Mouse (Mus musculus) heart, postnatal 14 days (tissue): Measurements from ENCODE around the gene Kcnj9. TPM values are rescaled to one million over a fixed set of nuclear protein-coding genes. Genes with fewer than 3 reads are reported as not detected.

Experiments
- DNase-seq, 2 experiments: peaks; one replicate each; pipeline ENCODE4 v3.0.0; 2021 to 2022
- intact Hi-C: fragments of 180-260 bp; cut with DNase I; formaldehyde crosslinking; loops from one replicate; pipeline ENCODE4 v1.15.1; 2025
- total RNA-seq, 2 experiments: library from RNA; stranded (reverse); gene quantifications; 2 replicates each; pipeline ENCODE4 v1.2.3; 2021

The Kcnj9 gene
- total RNA-seq, 2 experiments from 2014 or later = not detected

- intact Hi-C loops = loop anchor here (10.0 kb wide), 1 partner anchor 503 kb away; no protein-coding TSS in a partner anchor
- no peak for DNase-seq
Observed at GRCm38 (mm10) chr1:172317431-172317830, 11.7 kb downstream of the Kcnj9 start.

GRCm38 (mm10) chr1:172314911-172315310 is 14.2 kb downstream of the Kcnj9 start:
- intact Hi-C loops = loop anchor here (5.0 to 10.0 kb wide), 2 partner anchors 268 to 500 kb away; no protein-coding TSS in a partner anchor
- no peak for DNase-seq

- no peak for DNase-seq
- intact Hi-C loops = loop anchor here (5.0 to 10.0 kb wide), 2 partner anchors 267 to 499 kb away; no protein-coding TSS in a partner anchor
Observed at GRCm38 (mm10) chr1:172313613-172314411, 15.3 kb downstream of the Kcnj9 start.

- DNase-seq = no peak
- intact Hi-C loops = loop anchor here (1.0 to 10.0 kb wide), 4 partner anchors 151 to 498 kb away; partner anchors contain the start of gene Dcaf8
Observed at GRCm38 (mm10) chr1:172312768-172313561, 16.2 kb downstream of the Kcnj9 start.

GRCm38 (mm10) chr1:172311921-172312767 is 17.0 kb downstream of the Kcnj9 start:
- peak; percentile 88 to 92 for DNase-seq
- intact Hi-C loops = loop anchor here (1.0 to 10.0 kb wide), 4 partner anchors 150 to 497 kb away; partner anchors contain the start of gene Dcaf8

- DNase-seq = peak; percentile 62 to 65
- intact Hi-C loops = loop anchor here (5.0 to 10.0 kb wide), 2 partner anchors 264 to 497 kb away; no protein-coding TSS in a partner anchor
Observed at GRCm38 (mm10) chr1:172311248-172311906, 17.7 kb downstream of the Kcnj9 start.

GRCm38 (mm10) chr1:172309699-172310398 is 19.3 kb downstream of the Kcnj9 start:
- intact Hi-C loops = loop anchor here (5.0 to 10.0 kb wide), 3 partner anchors 95 to 495 kb away; partner anchors contain the start of gene Casq1
- DNase-seq = peak; percentile 91 to 95

GRCm38 (mm10) chr1:172308409-172308808 is 20.7 kb downstream of the Kcnj9 start:
- no peak for DNase-seq
- intact Hi-C loops = loop anchor here (10.0 kb wide), 1 partner anchor 94 kb away; the partner anchor contains the start of gene Casq1

- intact Hi-C loops = loop anchor here (10.0 kb wide), 1 partner anchor 93 kb away; the partner anchor contains the start of gene Casq1
- no peak for DNase-seq
Observed at GRCm38 (mm10) chr1:172307936-172308335, 21.2 kb downstream of the Kcnj9 start.

- intact Hi-C loops = loop anchor here (10.0 kb wide), 1 partner anchor 92 kb away; the partner anchor contains the start of gene Casq1
- DNase-seq = no peak
Observed at GRCm38 (mm10) chr1:172306885-172307284, 22.2 kb downstream of the Kcnj9 start.

GRCm38 (mm10) chr1:172306196-172306595 is 22.9 kb downstream of the Kcnj9 start:
- DNase-seq = no peak
- intact Hi-C loops = loop anchor here (10.0 kb wide), 1 partner anchor 91 kb away; the partner anchor contains the start of gene Casq1

- intact Hi-C loops = loop anchor here (10.0 kb wide), 1 partner anchor 91 kb away; the partner anchor contains the start of gene Casq1
- DNase-seq = no peak
Observed at GRCm38 (mm10) chr1:172305635-172306034, 23.5 kb downstream of the Kcnj9 start.

- intact Hi-C loops = loop anchor here (10.0 kb wide), 1 partner anchor 90 kb away; the partner anchor contains the start of gene Casq1
- DNase-seq = no peak
Observed at GRCm38 (mm10) chr1:172305153-172305552, 24.0 kb downstream of the Kcnj9 start.

- no peak for DNase-seq
Observed at GRCm38 (mm10) chr1:172304443-172304842, 24.7 kb downstream of the Kcnj9 start.

GRCm38 (mm10) chr1:172302851-172303250 is 26.3 kb downstream of the Kcnj9 start:
- no peak for DNase-seq
- intact Hi-C loops = loop anchor here (10.0 kb wide), 1 partner anchor 88 kb away; the partner anchor contains the start of gene Casq1

More at GRCm38 (mm10) chr1:172304443-172304842, 24.7 kb downstream of the Kcnj9 start:
- intact Hi-C loops = loop anchor here (10.0 kb wide), 1 partner anchor 90 kb away; the partner anchor contains the start of gene Casq1

GRCm38 (mm10) chr1:172302311-172302710 is 26.8 kb downstream of the Kcnj9 start:
- DNase-seq = no peak
- intact Hi-C loops = loop anchor here (10.0 kb wide), 1 partner anchor 88 kb away; the partner anchor contains the start of gene Casq1

GRCm38 (mm10) chr1:172301180-172301579 is 27.9 kb downstream of the Kcnj9 start:
- intact Hi-C loops = loop anchor here (10.0 kb wide), 1 partner anchor 86 kb away; the partner anchor contains the start of gene Casq1

GRCm38 (mm10) chr1:172300247-172300646 is 28.9 kb downstream of the Kcnj9 start:
- DNase-seq = peak; percentile 51 to 68
- intact Hi-C loops = loop anchor here (10.0 kb wide), 1 partner anchor 85 kb away; the partner anchor contains the start of gene Casq1

More at GRCm38 (mm10) chr1:172301180-172301579, 27.9 kb downstream of the Kcnj9 start:
- DNase-seq = no peak
